Mouse (Mus musculus): ENCODE measurements at regions not wholly inside any gene's neighbourhood (a gene's known extent, or its start where the extent isn't known, plus 50 kb on each side); places are given as distances from the start of the nearest gene placed in this dataset.

DNA sequence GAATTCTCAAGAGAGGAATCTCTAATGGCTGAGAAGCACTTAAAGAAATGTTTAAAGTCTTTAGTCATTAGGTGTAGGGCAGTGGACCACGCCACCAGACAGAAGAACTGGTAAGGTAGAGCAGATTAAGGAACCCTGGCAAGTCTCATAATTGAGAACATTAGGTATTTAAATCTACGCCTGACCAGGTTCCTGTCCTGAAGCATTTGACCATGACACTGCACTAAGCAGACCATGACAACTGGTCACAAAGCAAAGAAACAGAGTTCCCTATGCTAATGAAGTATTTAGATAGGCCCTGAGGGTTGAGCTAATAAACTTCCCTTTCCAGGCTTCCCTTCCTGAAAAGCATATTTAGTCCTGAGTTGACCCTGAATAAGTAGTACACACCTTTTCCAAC is 562.3 kb downstream of the Cdh11 start:
- 0 out of 2 replicates have a peak, but pooled peaks cover 5% of the 10 kb centered on the region for H3K9me3 ChIP-seq (ENCODE audit: control insufficient read depth, low read length)
- no peaks in the 10 kb centered on the region for H3K4me1 ChIP-seq (ENCODE audit: control insufficient read depth, insufficient read depth, low read length)
- H3K4me3 ChIP-seq (replicated peaks; ENCODE audit: low read length) = no peak overlapping the region
- ATAC-seq (ENCODE audit: low FRiP score, low read depth) = no peak
- no peak overlapping the region for H3K9ac ChIP-seq (ENCODE audit: low read depth, low read length, severe bottlenecking)
- H3K27ac ChIP-seq (replicated peaks; ENCODE audit: low read depth, low read length) = no peak overlapping the region
- no peak overlapping the region for H3K4me2 ChIP-seq (replicated peaks; ENCODE audit: low read depth, low read length, severe bottlenecking)
- no peak for TF ChIP-seq POLR2A (IDR thresholded peaks at IDR 0.05; ENCODE audit: borderline replicate concordance, extremely low read depth, insufficient read depth, insufficient read length)
- DNase-seq (ENCODE audit: low spot score) = no peak
- no peaks in the 10 kb centered on the region for H3K27me3 ChIP-seq (ENCODE audit: control insufficient read depth, insufficient read depth, low read length)
- no peaks in the 10 kb centered on the region for H3K36me3 ChIP-seq (ENCODE audit: control insufficient read depth, insufficient read depth, low read length)
- WGBS = 90% methylated on average over 2 of the region's 2 CpGs

DNA sequence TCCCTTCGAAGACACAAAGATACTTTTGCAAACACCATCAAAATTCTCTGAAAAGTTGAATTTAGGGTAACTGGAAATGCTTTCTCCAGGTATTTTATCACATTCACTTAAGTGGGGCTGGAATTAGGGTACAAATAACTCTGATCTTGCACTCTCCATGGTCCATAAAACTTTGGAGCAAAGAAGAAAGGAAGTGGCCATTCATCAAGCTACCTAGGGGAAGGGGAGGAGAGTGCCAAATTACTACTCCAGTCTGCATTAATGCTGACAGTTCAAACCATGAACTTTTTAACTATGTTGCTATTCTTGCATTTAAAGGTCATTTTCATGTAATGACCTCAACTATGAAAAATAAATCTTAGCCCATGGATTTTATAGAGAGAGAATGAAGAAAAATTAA is 579.8 kb downstream of the Cdh11 start:
- no peak overlapping the region for H3K4me2 ChIP-seq (replicated peaks; ENCODE audit: low read depth, low read length, severe bottlenecking)
- ATAC-seq (ENCODE audit: low FRiP score, low read depth) = no peak
- no peaks in the 10 kb centered on the region for H3K27me3 ChIP-seq (ENCODE audit: control insufficient read depth, insufficient read depth, low read length)
- H3K9me3 ChIP-seq (ENCODE audit: control insufficient read depth, low read length) = no peaks in the 10 kb centered on the region
- no peak overlapping the region for H3K9ac ChIP-seq (ENCODE audit: low read depth, low read length, severe bottlenecking)
- H3K36me3 ChIP-seq (ENCODE audit: control insufficient read depth, insufficient read depth, low read length) = no peaks in the 10 kb centered on the region
- no peak overlapping the region for H3K27ac ChIP-seq (replicated peaks; ENCODE audit: low read depth, low read length)
- 67% methylated on average over 1 of the region's 1 CpGs for WGBS
- no peak for DNase-seq (ENCODE audit: low spot score)
- no peaks in the 10 kb centered on the region for H3K4me1 ChIP-seq (ENCODE audit: control insufficient read depth, insufficient read depth, low read length)
- no peak for TF ChIP-seq POLR2A (IDR thresholded peaks at IDR 0.05; ENCODE audit: borderline replicate concordance, extremely low read depth, insufficient read depth, insufficient read length)
- H3K4me3 ChIP-seq (replicated peaks; ENCODE audit: low read length) = no peak overlapping the region

GRCm38 (mm10) chr8:102159541-102160197 is 625.8 kb downstream of the Cdh11 start:
- H3K27me3 ChIP-seq (ENCODE audit: control insufficient read depth, insufficient read depth, low read length) = no peaks in the 10 kb centered on the region
- no peaks in the 10 kb centered on the region for H3K36me3 ChIP-seq (ENCODE audit: control insufficient read depth, insufficient read depth, low read length)
- no peaks in the 10 kb centered on the region for H3K9me3 ChIP-seq (ENCODE audit: control insufficient read depth, low read length)
- WGBS = 76% methylated on average over 2 of the region's 2 CpGs
- DNase-seq (ENCODE audit: low spot score) (no peak), ATAC-seq (ENCODE audit: low FRiP score, low read depth) (no peak)
- H3K9ac ChIP-seq (ENCODE audit: low read depth, low read length, severe bottlenecking) = no peak overlapping the region
- no peak overlapping the region for H3K4me2 ChIP-seq (replicated peaks; ENCODE audit: low read depth, low read length, severe bottlenecking)
- H3K4me1 ChIP-seq (ENCODE audit: control insufficient read depth, insufficient read depth, low read length) = no peaks in the 10 kb centered on the region
- TF ChIP-seq POLR2A (IDR thresholded peaks at IDR 0.05; ENCODE audit: borderline replicate concordance, extremely low read depth, insufficient read depth, insufficient read length) = no peak
- H3K4me3 ChIP-seq (replicated peaks; ENCODE audit: low read length) = no peak overlapping the region
- no peak overlapping the region for H3K27ac ChIP-seq (replicated peaks; ENCODE audit: low read depth, low read length)

- H3K27me3 ChIP-seq (ENCODE audit: control insufficient read depth, insufficient read depth, low read length) = no peaks in the 10 kb centered on the region
- no peaks in the 10 kb centered on the region for H3K4me1 ChIP-seq (ENCODE audit: control insufficient read depth, insufficient read depth, low read length)
- 65% methylated on average over 4 of the region's 4 CpGs for WGBS
- H3K4me2 ChIP-seq (replicated peaks; ENCODE audit: low read depth, low read length, severe bottlenecking) = no peak overlapping the region
- no peak for TF ChIP-seq POLR2A (IDR thresholded peaks at IDR 0.05; ENCODE audit: borderline replicate concordance, extremely low read depth, insufficient read depth, insufficient read length)
- no peaks in the 10 kb centered on the region for H3K36me3 ChIP-seq (ENCODE audit: control insufficient read depth, insufficient read depth, low read length)
- no peaks in the 10 kb centered on the region for H3K9me3 ChIP-seq (ENCODE audit: control insufficient read depth, low read length)
- no peak overlapping the region for H3K9ac ChIP-seq (ENCODE audit: low read depth, low read length, severe bottlenecking)
- H3K27ac ChIP-seq (replicated peaks; ENCODE audit: low read depth, low read length) = no peak overlapping the region
- H3K4me3 ChIP-seq (replicated peaks; ENCODE audit: low read length) = no peak overlapping the region
- DNase-seq (ENCODE audit: low spot score) (peak; percentile 8), ATAC-seq (ENCODE audit: low FRiP score, low read depth) (no peak)
These were observed 666.8 kb downstream of the Cdh11 start for GRCm38 (mm10) chr8:102118657-102119056.

DNA sequence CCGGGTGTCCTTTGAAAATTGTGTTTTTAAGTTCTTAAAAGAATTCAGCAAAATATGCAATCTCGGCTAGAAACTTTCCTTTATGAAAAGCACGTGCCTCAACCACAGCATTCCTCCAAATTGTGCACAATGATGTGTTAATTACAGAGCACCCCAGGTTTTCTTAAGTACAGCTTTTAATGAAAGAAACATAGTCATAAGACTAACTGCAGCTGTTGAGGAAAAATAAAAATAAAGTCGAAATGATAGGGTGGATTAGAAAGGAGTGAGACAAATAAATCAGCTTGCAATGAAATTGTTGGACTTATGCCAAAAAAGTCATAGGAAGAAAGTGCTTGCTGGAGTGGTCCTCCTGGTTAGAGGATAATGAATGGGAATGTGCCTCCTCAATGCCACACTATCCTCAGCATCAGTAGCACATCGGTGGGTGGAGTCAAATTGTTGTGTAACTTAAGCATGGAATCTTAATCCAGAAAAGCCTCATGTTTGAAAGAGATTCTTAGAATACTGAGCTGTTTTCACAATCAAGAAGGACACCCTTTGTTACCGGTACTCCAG is 668.5 kb downstream of the Cdh11 start:
- Histone ChIP-seq H3K36me3 (ENCODE audit: control insufficient read depth, insufficient read depth, low read length) (no peaks in the 10 kb centered on the region), H3K27ac (replicated peaks; ENCODE audit: low read depth, low read length) (no peak overlapping the region)

More for the DNA sequence above, 668.5 kb downstream of the Cdh11 start:
- H3K9me3 ChIP-seq (ENCODE audit: control insufficient read depth, low read length) = no peaks in the 10 kb centered on the region
- DNase-seq (ENCODE audit: low spot score) (peak; percentile 41), ATAC-seq (ENCODE audit: low FRiP score, low read depth) (peak; percentile 63; the same call in 1 of the 2 replicates)
- 38% methylated on average over 6 of the region's 6 CpGs for WGBS
- H3K9ac ChIP-seq (ENCODE audit: low read depth, low read length, severe bottlenecking) = no peak overlapping the region
- no peak overlapping the region for H3K4me3 ChIP-seq (replicated peaks; ENCODE audit: low read length)
- H3K4me1 ChIP-seq (ENCODE audit: control insufficient read depth, insufficient read depth, low read length) = no peaks in the 10 kb centered on the region
- no peak overlapping the region for H3K4me2 ChIP-seq (replicated peaks; ENCODE audit: low read depth, low read length, severe bottlenecking)
- no peaks in the 10 kb centered on the region for H3K27me3 ChIP-seq (ENCODE audit: control insufficient read depth, insufficient read depth, low read length)
- no peak for TF ChIP-seq POLR2A (IDR thresholded peaks at IDR 0.05; ENCODE audit: borderline replicate concordance, extremely low read depth, insufficient read depth, insufficient read length)
